Mouse (Mus musculus) induced T-regulatory cell, adult 2 months (primary cell): Measurements from ENCODE around the gene Gm3591.
"Not testable (repeated sequence)": the region's sequence is repeated elsewhere in the genome, so short reads cannot be mapped to it uniquely, and the experiment has no call there.

ENCODE experiments used
- DNase-seq: peaks from one replicate; pipeline ENCODE4 v3.0.0-alpha.2; 2012; ENCODE audit warnings: low read depth

Gene Gm3591

DNA sequence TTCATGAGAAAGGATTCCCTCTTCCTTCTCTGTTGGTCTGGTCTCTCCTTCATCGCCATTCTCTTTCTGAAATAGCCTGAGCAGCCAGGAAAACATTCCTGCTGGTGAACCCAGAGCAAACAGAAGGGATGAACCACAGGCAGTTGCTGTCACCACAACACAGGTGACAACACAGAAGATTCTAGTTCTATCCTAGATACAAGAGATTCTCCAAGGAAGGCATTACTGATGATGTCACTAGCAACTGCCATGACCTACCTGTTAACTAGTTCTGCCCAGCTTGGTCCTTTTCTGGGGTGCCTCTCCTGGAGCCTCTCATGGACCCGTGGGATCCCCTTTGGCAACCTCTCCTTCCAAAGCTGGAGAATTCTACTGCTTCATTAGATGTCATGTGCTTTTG lies at the start of gene Gm3591:
Gm3591 (minus strand) TSS at position 101 of the 400 bp plus-strand sequence.
- DNase-seq = not testable (repeated sequence)

DNA sequence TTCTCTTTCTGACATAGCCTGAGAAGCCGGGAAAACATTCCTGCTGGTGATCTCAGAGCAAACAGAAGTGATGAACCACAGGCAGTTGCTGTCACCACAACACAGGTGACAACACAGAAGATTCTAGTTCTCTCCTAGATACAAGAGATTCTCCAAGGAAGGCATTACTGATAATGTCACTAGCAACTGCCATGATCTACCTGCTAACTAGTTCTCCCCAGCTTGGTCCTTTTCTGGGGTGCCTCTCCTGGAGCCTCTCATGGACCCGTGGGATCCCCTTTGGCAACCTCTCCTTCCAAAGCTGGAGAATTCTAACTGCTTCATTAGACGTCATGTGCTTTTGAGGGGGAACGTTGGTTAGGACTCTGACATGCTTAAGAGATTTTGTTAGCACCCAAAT lies 32.2 kb upstream of the Gm3591 start, which contains the start of gene Gm3594:
Gm3594 (minus strand) TSS at position 101 of the 400 bp plus-strand sequence.
- DNase-seq = not testable (repeated sequence)

DNA sequence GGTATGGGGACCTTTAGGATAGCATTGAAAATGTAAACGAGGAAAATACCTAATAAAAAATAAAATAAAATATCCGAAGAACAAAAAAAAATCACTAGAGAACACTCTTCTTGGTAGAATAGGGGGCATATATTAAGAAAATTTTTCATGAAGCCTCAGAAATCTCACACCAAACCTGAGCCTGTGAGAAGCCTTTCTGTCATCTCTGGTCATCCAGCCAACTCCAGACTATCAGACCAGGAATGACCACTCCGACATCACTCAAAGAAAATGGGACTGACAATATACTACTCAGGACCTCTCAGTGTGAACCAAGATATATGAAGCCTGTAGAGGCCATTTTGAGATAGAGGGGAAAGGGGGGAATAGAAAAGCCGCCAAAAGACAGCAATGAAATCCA lies 28.5 kb upstream of the Gm3591 start:
- not testable (repeated sequence) for DNase-seq

DNA sequence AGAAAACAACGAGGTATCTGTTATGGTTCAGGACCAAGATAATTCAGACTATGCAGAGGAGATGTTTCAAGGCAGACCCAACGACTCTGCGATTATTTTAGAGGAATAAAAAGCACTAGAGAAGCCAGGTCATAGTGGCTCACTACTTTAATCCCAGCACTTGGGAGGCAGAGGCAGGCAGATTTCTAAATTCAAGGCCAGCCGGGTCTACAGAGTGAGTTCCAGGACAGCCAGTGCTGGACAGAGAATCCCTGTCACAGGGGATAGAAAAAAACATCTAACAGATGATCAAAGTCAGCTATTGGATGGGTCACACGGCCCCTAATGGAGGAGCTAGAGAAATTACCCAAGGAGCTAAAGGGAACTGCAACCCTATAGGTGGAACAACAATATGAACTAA lies 27.9 kb upstream of the Gm3591 start:
- not testable (repeated sequence) for DNase-seq

DNA sequence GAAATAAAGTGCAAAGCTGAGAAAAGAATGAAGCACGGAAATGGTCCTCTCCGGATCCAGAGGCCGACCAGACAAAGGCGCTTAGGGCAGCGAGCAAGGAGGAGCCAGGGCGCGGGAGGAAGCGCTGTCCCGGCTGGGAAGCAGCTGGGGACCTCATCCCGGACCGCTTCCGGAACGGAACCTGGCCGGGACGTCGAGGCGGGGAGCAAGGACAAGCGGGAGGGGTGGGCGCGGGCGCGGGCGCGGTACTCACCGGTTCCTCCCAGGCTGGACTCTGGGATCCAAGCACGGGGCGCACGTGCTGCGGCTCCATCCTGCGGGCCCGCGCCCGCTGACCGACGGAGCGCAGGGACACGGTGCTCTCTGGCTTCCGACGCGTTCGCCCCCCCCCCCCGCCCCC lies 14.5 kb upstream of the Gm3591 start:
- DNase-seq = not testable (repeated sequence)

DNA sequence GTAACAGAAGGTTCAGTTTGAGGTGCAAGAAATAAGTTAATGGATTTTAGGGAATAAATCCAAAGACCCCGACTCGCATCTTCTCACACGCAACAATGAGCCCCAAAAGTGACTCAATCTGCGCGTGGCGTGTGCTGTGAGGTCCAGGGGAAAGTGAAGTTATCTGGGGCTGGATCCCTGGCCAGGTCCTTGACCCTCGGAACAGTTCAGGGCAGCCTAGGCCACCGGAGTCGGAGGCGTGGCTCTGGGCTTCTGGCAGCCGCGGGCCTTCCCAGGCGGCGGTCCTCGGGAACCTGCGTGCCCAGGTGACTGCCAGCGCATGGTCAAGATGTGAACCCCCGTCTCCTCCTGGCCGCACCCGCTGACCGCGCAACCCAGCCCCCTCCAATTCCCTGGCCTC lies 14.1 kb upstream of the Gm3591 start:
- not testable (repeated sequence) for DNase-seq

DNA sequence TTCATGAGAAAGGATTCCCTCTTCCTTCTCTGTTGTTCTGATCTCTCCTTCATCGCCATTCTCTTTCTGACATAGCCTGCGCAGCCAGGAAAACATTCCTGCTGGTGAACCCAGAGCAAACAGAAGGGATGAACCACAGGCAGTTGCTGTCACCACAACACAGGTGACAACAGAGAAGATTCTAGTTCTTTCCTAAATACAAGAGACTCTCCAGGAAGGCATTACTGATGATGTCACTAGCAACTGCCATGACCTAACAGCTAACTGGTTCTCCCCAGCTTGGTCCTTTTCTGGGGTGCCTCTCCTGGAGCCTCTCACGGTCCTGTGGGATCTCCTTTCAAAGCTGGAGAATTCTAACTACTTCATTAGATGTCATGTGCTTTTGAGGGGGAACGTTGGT lies 22.1 kb downstream of the Gm3591 start, which contains the start of gene Gm16440:
Gm16440 (minus strand) TSS at position 101 of the 400 bp plus-strand sequence.
- not testable (repeated sequence) for DNase-seq
